Mouse (Mus musculus): Measurements from ENCODE around the gene 4930512M02Rik.

GRCm38 (mm10) chr11:11547597-11548240 lies 79.9 kb downstream of the 4930512M02Rik start:
- no peak for TF ChIP-seq CTCF (IDR thresholded peaks at IDR 0.05; ENCODE audit: low read depth, low read length)
- TF ChIP-seq TAL1 (conservative IDR thresholded peaks at IDR 0.05; ENCODE audit: low read depth, low read length), result no peak

Measured in G1E (cell line).